Mouse (Mus musculus) CH12.LX (cell line): ENCODE measurements around the gene AB124611.

Experiments
- CTCF ChIP-seq, 2 experiments: IDR thresholded peaks in 1 of 2; conservative IDR thresholded peaks in 1 of 2; 2 replicates each; pipeline ENCODE4 v1.5.1; 2011 to 2012; ENCODE audit warnings: low read depth in 2 of 2, low read length in 2 of 2, improper control_type of control experiment in 1 of 2, inconsistent platforms in 1 of 2, mild to moderate bottlenecking in 1 of 2, moderate library complexity in 1 of 2
- EP300 ChIP-seq: IDR thresholded peaks from 2 replicates; pipeline ENCODE4 v1.6.1; 2011; ENCODE audit warnings: low read length, improper control_type of control experiment
- JUN ChIP-seq: IDR thresholded peaks from 2 replicates; pipeline ENCODE4 v1.6.1; 2011; ENCODE audit warnings: low read depth, mild to moderate bottlenecking, low read length, improper control_type of control experiment, moderate library complexity; ENCODE audit not compliant: insufficient read depth
- MXI1 ChIP-seq: IDR thresholded peaks from 2 replicates; pipeline ENCODE4 v1.6.1; 2011; ENCODE audit warnings: mild to moderate bottlenecking, low read depth, low read length, improper control_type of control experiment
- POLR2A ChIP-seq: IDR thresholded peaks from 2 replicates; pipeline ENCODE4 v1.6.1; 2011; ENCODE audit warnings: low read depth, mild to moderate bottlenecking, improper control_type of control experiment, low read length
- POLR2AphosphoS2 ChIP-seq: IDR thresholded peaks from 2 replicates; pipeline ENCODE4 v1.6.1; 2011; ENCODE audit warnings: low read depth, low read length, improper control_type of control experiment
- TCF12 ChIP-seq: IDR thresholded peaks from 2 replicates; pipeline ENCODE4 v1.6.1; 2014; ENCODE audit warnings: low read depth, mild to moderate bottlenecking, inconsistent platforms, low read length, improper control_type of control experiment

GRCm38 (mm10) chr9:21593122-21593721 is 67.2 kb downstream of the AB124611 start:
- TF ChIP-seq CTCF (conservative IDR thresholded peaks at IDR 0.05 in 1 of 2, IDR thresholded peaks at IDR 0.05 in 1 of 2; ENCODE audit: low read depth in 2 of 2, low read length in 2 of 2) (no peak), TCF12 (no peak), POLR2A (no peak), JUN (no peak), EP300 (no peak), POLR2AphosphoS2 (no peak), MXI1 (no peak)
